Mouse (Mus musculus) left cerebral cortex, adult 8-10 months (tissue): ENCODE results near the gene Gm3005. TPM values are rescaled to one million over a fixed set of nuclear protein-coding genes. Genes with fewer than 3 reads are reported as not detected.
"Not testable (repeated sequence)": the region's sequence is repeated elsewhere in the genome, so short reads cannot be mapped to it uniquely, and the experiment has no call there.

Experiments
- DNase-seq, 2 experiments: peaks; one replicate each; pipeline ENCODE4 v3.0.0; 2022; ENCODE audit warnings: low spot score in 2 of 2
- total RNA-seq, 4 experiments: library from RNA; stranded (reverse); gene quantifications; 2 replicates each; pipeline ENCODE4 v1.2.4; 2022

Gene Gm3005
- 1 to 10 TPM in 1 of 4 experiments, under 1 TPM in 1, not detected in 2; 0.99 to 2.0 TPM for total RNA-seq

GRCm38 (mm10) chr14:3427803-3428202 is at the start of gene Gm3005:
Gene Gm3005, plus strand, starts transcription at chr14:3428103.
- DNase-seq: not testable (repeated sequence)

DNA sequence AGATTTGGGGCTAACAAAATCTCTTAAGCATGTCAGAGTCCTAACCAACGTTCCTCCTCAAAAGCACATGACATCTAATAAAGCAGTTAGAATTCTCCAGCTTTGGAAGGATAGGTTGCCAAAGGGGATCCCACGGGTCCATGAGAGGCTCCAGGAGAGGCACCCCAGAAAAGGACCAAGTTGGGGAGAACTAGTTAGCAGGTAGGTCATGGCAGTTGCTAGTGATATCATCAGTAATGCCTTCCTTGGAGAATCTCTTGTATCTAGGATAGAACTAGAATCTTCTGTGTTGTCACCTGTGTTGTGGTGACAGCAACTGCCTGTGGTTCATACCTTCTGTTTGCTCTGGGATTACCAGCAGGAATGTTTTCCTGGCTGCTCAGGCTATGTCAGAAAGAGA is 33.1 kb upstream of the Gm3005 start, which contains the start of gene Gm10413:
TSS of gene Gm10413 (plus strand) at position 301 of the 400 bp plus-strand sequence.
- not testable (repeated sequence) for DNase-seq

DNA sequence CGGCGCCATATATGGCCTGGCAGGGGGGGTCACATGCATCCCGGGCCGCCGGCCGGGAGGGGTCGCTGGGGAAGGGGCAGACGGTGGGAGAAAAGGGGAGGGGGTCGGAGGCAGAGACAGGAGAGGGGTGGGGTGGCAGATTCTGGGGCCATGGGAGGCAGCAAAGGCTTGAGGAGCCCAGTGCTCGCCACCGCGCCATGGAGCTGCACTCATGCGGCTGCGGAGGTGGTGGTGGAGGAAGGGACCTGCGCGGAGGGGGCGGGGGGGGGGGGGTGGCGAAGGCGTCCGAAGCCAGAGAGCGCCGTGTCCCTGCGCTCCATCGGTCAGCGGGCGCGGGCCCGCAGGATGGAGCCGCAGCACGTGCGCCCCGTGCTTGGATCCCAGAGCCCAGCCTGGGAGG is 15.6 kb upstream of the Gm3005 start, which contains the start of gene Gm10409:
TSS of gene Gm10409 (plus strand) at position 301 of the 400 bp plus-strand sequence.
- not testable (repeated sequence) for DNase-seq

DNA sequence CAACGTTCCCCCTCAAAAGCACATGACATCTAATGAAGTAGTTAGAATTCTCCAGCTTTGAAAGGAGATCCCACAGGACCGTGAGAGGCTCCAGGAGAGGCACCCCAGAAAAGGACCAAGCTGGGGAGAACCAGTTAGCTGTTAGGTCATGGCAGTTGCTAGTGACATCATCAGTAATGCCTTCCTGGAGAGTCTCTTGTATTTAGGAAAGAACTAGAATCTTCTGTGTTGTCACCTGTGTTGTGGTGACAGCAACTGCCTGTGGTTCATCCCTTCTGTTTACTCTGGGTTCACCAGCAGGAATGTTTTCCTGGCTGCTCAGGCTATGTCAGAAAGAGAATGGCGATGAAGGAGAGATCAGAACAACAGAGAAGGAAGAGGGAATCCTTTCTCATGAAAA is 21.2 kb downstream of the Gm3005 start, which contains the start of gene Gm10408:
TSS of gene Gm10408 (plus strand) at position 301 of the 400 bp plus-strand sequence.
- DNase-seq: not testable (repeated sequence)

- not testable (repeated sequence) for DNase-seq
These were observed 206.3 kb downstream of the Gm3005 start, which contains the start of gene Gm3012 for GRCm38 (mm10) chr14:3634212-3634611. Gene Gm3012, plus strand, starts transcription at chr14:3634512.

Other genes with a start within 250 kb of the Gm3005 start
- gene Gm5795, start 239.8 kb upstream of the Gm3005 start, total RNA-seq: not detected
- 1 to 10 TPM; 4.0 to 6.1 (median 4.2) TPM for gene D830030K20Rik, start 219.6 kb upstream of the Gm3005 start, total RNA-seq
- not detected for gene Gm2956, start 95.5 kb upstream of the Gm3005 start, total RNA-seq
- gene Gm10413, start 33.0 kb upstream of the Gm3005 start, total RNA-seq: not detected
- 1 to 10 TPM; 2.3 to 3.7 (median 2.6) TPM for gene Gm10409, start 15.5 kb upstream of the Gm3005 start, total RNA-seq
- not detected for gene Gm10408, start 21.3 kb downstream of the Gm3005 start, total RNA-seq
- not detected for gene Gm3012, start 206.4 kb downstream of the Gm3005 start, total RNA-seq
- 1 to 10 TPM; 2.3 to 3.7 (median 2.6) TPM for gene Gm3020, start 223.9 kb downstream of the Gm3005 start, total RNA-seq